Mouse (Mus musculus) yolk sac, embryonic 10.5 days (tissue): ENCODE data around the gene Terb2.
"Not testable (repeated sequence)": the region's sequence is repeated elsewhere in the genome, so short reads cannot be mapped to it uniquely, and the experiment has no call there.

Experiments
- DNase-seq: peaks from one replicate; pipeline ENCODE4 v3.0.0-alpha.2; 2017; ENCODE audit warnings: low spot score

Gene Terb2

DNA sequence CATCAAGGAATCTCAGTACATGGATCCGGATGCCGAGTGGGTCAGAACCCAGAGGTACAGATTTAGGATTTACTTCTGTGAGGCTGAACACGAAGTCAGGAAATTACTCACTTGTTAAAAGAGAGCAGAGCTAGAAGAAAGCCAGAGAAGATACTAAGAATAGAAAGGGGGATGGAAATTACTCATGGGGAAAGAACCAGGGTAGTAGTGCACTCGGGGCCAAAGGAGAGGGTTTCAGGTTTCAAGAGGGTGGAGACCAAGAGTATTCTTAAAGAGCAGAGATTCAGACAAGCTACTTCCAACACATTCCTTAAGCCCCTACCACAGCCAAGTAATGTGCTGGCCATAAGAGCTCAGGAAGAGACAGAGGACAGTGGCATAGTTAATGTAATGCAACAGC lies 24.5 kb upstream of the Terb2 start:
- no peak for DNase-seq

DNA sequence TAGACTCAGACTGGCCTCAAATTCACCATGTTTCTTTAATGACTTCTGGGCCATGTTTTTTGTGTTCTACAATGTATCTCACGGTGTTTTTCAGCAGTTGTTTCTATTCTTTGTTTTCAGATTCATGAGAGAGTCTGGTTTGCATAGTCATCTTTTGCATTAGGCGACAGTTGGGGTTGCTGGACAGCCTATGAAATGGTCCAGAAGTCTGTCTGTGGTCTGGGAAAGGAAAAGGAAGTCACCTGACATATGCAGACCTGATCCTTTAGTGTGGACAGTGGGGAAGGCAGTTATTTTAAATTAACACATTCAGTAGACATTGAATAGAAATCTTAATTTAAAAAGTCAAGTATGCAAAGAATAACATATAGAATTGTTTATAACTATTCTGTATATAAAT lies 23.5 kb upstream of the Terb2 start:
- no peak for DNase-seq

DNA sequence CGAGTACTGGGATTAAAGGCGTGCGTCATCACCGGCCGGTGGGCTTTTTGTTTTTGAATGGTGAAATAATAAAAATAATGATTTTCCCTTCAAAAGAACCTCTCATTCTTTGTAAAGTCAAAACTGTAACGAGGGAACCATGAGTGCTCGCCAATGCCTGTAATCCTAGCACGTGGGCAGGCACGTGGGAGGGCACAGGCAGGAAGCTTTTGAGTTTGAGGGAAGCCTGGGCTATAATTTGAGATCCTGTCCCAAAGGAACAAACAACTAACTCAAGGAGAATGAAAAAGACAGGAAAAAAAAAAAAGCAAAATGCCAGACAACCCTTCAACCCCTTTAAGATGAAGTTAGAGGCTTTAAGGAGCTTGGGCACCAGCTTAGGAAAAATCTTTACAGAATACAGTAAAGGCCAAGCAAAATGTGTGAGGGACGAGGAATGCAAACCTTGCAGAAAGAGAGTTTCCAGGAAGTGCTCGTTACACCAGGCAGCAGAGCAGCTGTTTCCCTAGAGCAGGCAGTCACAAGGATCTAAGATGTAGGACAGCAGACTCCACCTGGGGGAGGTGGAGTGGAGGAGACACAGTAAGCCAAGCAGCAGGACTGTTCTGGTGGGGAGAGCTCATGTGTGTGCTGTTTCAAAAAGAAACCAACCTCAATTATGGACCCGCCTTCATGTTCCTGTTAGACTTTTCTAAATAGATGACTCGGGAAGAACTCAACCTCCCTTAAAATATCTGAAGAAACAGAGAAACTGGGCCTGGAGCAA lies 22.5 kb upstream of the Terb2 start:
- DNase-seq, result no peak

DNA sequence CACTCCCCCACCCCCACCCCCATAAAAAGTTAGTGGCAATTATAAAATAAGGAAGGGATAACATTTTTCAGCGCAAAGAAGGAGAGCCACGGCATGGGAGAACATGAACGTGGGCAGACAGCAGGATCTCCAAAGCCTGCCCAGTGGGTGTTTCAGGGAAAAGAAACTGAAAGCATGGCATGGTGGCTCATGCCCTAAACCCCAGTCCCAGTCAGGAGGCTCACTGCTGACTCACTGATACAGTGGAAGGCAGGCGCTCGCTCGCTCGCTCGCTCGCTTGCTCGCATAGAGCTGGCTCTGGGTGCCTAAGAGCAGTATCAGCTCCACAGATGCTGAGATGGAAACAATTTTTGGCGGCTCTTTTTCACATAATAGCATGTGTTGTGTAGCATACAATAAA lies 21.8 kb upstream of the Terb2 start:
- DNase-seq, result no peak

DNA sequence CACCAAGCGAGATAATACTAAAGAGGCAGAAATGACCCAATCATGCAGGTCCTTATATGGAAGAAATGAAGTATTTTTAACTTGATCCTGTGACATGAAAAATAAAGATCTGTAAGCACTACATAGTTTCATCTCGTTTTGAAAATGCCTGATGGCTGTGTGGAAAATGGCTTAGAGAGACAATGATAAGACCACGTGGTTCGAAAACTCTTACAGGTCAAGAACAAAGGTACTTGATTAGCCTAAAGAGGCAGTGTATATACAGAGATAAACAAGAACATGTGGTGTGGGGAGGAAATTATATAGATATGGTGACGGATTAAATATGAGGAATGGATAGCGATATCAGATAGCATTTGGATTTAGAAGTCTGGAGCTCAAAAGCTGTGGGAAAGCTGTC lies 14.8 kb upstream of the Terb2 start:
- DNase-seq, result no peak

DNA sequence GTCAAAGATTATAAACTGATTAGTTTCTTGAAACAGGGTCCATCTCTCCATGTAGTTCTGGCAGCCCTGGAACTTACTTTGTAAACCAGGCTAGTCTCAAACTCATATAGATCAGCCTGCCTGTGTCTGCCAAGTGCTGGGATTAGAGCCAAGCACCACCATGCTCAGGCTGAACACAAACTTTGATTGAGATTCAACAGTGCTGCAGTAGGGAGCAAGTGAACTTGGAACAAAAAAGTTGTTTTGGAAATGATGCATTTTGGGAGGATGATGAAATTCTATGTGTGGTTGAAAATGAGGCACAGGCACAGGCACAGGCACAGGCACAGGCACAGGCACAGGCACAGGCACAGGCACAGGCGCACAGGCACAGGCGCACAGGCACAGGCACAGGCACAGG lies 13.9 kb upstream of the Terb2 start:
- DNase-seq, result no peak

DNA sequence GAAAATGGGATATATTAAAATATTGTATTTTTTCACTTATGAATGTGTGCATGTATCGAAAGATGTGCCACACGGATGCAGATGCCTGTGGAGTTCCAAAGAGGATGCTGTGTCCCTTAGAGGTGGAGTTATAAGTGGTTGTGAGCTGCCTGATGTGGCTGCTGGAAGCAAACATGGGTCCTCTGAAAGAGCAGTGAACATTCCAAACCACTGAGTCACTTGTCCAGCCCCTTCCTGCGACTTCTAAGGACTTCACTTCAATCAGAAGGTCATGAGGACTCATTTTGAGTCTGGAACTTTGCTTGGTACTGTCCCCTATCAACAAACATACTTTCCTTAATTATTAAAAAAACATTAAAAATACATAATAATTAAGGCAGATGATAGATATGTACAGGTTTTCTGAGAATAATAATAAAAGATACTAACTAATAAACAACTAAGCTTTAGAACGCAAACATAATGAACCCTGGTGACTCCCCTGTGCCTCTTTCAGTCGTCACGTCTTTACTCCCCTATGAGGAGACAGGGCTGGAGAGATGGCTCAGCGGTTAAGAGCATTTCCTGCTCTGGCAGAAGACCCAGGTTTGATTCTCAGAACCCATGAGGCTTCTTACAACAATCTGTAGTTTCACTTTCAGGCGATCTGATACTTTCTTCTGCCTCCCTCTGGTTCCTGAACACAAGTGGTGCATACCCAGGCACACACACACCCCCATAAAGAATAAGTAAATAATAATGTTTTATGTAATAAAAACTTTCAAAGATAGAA lies 5.8 kb upstream of the Terb2 start:
- no peak for DNase-seq

DNA sequence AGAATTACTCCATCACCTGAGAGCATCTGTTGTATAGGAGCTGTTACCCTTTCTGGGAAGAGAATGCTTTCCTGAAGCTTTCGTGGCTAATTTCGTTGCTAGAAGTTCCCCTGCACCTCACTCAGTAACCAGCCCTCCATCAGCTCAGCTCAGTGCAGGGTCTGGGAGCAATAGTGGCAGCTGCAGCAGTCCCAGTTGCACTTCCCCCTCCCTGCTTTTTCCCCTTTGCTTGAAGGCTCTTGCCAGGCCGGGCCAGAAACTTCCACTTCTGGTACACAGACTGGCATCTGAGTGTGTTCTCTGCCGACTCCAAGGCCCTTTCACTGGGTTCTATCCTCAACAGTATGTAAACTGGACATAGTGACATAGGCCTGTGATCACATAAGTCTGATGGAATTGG lies 986 bp upstream of the Terb2 start:
- no peak for DNase-seq

DNA sequence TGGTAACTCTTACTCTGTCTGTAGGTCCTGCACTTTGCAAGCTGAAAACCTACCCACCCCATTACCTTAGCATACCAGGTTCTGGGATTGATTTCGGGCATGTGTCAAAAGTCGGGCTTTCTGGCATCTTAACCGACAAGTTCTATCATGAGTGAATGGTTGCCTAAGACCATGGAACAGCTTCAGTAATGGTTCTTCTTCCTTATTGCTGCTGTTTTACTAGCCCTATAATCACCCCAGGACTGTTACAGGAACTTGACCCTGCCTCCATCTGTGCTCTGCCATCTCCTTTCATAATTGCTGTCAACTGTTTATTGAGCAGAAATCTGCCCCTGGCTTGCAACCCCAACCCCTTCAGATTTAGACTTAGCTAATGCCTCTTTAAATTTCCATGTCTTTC lies 679 bp downstream of the Terb2 start:
- no peak for DNase-seq

DNA sequence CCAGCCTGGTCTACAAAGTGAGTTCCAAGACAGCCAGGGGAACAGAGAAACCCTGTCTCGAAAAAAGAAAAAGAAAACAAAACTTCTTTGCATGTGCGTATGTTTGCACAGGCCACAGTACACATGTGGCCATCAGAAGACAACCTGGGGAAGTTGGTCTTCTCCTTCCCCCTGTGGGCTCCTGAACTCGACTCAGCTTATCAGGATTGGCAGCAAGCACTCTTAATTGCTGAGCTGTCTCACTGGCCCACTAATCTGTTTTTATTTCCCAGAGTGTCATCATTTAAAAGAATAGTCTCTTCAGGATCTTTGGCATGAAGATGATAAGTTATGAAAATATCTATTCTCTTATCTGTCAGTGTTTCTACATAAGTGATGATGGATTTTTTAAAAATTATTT lies 5.8 kb downstream of the Terb2 start:
- DNase-seq, result no peak

DNA sequence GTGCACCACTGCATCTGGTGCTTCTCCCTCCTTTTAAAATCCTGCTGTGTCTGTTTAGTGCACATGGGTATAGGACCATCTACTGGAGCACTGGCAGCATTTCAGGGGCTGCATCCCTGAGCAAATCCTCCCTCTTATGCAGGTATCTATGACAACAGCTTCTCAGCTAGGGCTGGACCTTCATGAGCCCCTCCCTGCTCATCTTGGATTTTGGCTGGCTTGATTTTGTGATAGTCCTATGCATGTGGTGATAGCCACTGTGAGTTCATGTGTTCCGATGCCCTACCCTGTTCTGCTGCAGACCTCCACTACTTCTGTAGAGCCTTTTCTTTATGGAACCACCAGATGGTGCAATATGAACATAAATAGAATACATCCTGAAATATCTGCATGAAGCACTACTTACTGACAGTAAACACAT lies 8.4 kb downstream of the Terb2 start:
- no peak for DNase-seq

DNA sequence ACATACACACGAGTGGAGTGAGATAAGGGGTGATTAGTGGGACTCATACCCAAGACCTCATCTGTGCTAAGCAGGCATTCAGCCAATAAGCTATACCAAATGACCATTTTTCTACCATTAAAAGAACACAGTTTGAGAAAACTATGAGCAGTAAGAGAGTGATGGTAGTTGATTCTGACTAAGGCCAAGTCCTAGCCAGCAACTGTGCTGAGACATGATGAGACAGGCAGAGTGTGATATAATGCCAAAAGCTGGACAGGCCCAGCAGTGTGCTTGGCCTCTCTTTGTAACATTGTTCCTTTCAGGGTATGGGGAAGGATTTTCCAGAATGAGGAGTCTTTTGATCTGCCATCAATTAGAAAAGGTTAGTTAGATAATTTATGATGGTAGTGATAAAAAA lies 15.4 kb downstream of the Terb2 start:
- no peak for DNase-seq

DNA sequence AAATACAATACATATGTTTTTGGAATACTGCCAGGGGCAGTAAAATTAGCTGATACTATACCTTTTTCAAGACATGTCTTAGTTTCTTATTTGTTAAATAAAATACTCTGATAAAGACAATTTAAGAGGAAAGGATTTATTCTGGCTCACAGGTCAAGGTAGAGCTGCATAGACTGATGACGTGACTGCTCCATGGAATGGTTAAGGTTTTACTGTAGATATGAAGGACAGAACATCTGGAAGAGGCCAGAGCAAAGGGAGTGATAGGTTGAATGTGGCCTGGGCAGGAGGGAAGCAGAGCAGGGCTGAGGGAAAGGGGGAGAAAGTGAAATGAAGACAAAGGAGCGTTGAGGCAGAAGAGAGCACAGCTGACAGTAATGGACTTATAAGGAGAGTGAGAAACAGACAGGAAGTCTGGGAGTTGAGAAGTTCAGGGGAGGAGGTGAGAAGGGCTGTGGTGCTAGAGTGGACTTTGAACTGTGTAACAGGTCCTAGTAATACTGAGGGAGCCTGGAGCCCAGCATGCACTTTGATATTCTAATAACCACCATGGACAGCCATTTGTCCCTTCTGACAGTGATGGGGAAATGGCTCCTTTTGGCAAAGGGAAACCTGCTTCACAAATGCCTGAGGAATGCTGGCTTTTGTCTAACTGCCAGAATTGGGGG lies 20.5 kb downstream of the Terb2 start:
- DNase-seq, result no peak

DNA sequence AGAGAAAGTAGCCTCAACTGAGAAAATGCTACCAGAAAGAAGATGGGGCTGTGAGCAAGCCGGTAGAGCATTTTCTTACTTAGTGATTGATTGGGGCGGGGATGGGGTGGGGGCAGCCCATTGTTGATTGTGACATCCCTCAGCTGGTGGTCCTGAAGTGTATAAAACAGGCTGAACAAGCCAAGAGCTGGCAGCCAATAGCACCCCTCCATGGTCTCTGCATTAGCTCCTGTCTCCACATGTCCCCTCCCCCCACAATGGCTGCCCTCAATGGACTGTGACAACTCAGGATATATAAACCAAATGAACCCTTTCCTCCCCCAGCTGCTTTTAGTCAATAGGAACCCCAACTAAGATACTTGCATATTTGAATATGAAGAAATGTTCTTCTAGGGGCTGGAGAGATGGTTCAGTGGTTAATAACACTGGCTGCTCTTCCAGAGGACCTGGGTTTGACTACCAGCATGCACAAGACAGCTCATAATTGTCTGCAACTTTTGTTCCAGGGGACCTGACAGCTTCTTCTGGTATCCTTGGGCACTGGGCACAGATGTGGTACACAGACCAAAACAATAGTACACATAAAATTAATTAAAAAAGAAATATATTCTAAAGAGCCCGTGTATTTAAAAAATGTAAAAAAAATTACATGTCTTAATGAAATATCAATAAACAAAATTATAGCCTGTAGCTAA lies 24.6 kb downstream of the Terb2 start:
- no peak for DNase-seq

DNA sequence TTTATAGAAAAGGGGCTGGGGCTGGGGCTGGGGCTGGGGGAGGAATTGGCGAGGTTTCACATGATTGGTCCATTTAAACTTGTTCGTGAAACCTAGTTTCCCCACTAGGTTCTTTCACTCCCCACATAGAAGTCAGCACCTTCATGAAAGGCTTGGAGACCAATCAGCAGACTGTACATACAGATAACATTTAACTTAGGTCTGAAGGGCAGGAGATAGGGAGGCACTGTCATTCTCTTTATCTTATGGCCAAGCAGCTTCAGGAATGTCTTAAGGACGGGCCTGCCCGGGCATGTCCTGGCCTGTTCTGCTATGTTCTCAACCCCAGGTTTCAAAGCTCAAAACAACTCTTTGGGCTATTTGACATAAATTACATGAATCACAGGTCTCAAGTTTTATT lies 31.0 kb downstream of the Terb2 start:
- DNase-seq, result not testable (repeated sequence)

DNA sequence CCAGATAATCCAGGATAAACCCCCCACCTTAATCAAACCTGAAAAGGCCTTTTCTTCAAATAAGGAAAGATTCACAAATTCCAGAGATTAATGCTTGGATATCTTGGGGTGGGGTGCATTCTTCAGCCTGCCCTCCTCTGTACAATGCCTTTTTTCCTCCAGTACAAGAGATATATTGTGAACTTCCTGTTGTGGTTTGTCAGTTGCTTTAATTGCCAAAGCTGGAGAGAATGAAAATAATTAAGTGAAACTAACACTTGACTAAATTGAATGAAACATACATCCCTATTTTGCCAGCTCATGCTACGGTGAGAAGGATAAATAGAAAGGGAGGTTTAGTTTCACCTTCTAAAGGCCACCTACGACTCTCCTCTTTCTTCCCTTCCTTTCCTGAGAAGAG lies 32.2 kb downstream of the Terb2 start:
- DNase-seq, result no peak

DNA sequence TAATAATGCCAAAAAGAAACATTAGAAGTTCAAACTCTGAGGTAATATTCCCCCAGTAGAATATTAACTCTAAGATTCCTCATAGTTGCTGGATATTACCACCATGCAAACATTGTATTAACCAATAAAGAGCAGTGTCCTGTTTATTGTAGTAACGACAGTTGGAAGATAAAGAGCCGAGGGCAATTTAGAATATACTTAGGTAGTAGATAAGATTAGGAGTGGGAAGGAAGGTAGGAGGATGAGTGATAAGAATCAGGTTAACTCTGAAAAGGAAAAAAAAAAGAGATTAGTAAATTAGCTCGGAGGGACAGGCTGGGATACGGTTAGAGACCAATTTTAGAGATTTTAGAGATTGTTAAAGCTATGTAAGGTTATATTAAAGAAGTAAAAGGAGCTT lies 35.3 kb downstream of the Terb2 start:
- DNase-seq, result no peak

DNA sequence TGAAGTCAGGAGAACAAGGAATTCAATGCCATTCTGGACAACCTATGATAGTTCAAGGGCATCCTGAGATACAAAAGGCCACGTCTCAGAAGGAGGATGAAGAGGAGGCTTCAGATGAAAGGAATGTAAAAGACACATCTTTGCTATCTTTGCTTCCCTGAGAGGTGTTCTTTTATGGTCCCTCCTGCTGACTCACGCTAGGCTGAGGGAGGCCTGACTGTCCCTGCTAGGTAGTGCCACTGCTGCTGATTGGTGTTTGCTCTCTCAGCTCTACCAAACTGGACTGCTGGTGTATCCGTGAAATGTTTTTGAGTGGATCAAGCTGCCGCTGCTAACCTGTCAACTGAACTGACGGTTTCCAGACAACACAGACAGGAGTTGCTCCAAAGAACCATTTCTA lies 35.7 kb downstream of the Terb2 start:
- no peak for DNase-seq

DNA sequence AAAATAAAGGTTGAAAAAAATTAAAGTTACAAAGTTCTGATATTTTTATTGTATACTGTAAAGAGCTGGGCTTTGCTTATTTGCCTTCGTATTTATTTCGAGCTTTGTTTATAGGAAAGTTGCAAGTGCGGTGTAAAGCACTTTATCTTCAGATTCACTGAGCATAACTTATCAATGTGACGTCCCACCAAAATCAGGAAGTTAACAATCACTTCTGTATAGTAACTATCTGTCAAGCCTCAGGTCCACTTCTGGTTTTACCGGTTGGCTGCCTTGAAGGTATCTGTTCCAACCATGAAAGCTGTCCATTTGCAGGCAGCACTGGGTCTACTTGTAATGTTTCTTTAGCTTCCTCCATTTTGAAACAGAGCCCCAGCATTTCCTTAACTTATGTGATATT lies 36.2 kb downstream of the Terb2 start:
- no peak for DNase-seq

DNA sequence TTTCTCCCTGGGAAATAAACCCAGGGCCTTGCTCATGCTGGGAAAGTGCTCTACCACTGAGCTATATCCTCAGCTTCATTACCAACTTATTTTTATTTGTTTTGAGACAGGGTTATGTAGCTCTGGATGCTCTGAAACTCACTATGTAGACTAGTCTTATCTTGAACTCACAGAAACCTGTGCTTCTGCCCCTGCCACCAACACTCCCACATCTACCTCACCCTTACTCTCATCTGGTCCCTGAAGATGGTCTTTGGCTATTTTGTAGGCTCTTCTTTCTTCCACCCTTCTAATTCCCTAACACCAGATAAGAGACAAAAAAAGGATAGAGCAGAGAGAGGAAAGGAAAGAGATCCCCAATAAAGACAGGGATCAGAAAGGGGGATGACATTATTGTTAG lies 37.6 kb downstream of the Terb2 start:
- DNase-seq, result no peak

DNA sequence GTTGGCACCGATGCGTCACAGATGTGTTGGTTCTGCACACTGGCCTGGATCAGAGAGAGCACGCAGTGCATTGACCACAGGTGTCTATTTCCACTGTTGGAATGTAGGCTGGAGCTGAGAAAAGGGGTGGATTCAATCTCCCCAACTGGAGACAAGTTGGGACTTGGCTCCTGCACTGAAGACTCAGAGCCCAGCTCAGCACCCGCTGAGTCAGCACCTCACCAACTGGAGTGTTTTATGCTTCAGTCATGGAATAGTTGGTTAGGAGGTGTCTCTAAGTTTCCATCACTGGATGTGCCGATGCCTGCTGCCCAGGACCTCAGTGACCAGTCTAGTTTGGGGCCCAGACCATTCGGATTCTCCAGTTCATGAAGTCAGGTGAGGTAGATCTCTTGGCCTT lies 44.3 kb downstream of the Terb2 start:
- DNase-seq, result no peak

DNA sequence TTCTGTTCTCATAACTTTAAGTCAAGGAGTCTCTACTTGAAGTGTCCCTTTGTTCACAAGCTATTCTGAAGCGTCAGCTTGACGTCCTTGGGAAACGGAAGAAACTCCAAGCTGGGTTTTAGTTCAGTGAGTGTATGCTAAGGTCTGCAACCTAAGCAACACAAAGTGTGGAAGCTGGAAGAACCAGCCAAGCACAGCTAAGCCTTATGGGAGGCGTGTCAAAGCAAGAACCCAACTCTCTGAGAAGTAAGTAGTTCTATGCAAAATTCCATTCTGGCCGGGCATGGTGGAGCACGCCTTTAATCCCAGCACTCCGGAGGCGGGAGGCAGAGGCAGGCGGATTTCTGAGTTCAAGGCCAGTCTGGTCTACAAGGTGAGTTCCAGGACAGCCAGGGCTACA lies 45.5 kb downstream of the Terb2 start:
- DNase-seq, result no peak

DNA sequence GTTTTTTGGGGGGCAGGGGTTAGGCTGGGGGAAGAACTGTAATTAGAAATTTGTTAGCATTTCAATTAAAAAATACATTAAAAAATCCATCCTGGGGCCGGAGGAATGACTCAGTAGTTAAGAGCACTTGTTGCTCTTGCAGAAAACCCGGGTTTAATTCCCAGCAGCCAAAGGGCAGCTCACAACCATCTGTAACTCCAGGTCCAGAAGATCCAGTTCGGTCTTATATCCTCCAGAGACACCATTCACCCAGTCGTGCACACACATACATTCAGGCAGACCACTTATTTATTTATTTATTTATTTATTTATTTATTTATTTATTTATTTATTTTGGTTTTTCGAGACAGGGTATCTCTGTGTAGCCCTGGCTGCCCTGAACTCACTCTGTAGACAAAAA lies 47.3 kb downstream of the Terb2 start:
- no peak for DNase-seq
